In the genomic region with DNA sequence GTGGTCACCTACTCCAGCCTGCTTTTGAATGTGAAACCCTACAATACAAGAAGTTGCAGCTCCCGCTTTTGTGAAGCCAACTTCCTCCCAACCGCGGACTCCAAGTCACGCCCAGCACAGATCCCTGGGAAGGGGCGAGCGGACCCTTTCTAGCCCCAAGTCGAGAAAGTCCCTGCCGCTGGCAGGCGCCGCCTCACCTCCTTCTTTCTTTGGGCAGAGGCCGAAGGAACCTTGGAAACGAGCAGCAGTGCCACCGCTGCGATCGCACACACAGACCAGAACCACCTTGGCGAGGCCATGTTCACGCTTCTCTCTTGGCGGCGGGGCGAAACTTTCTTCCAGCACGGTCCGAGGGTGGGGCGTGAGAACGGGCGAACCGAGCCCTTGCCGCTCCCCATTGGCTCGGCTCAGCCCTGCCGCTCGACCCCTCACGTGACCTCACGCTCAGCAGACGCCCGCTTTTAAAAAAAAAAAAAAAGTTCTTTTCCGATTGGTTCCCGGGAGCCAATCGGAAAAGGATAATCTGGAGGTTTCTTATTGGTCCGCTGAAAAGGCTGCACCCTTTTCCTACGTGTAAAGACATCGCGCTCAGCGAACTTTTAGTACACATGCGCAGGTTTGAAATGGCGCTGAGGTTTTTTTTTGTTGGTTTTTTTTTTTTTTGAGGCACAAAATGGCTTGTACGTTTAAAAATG, we compare ENCODE assay signal across 8 mouse cellular contexts. TPM values are rescaled to one million over a fixed set of nuclear protein-coding genes. Genes with fewer than 3 reads are reported as not detected.
DNase-seq lines count a peak whose midpoint lies in the region; ATAC-seq and TF ChIP-seq lines count a peak whose summit lies in the region.

A gene (minus strand): TSS at position 442 of the 695 bp plus-strand sequence.

- H3K9me3 ChIP-seq in erythroblast, embryonic 14.5 days (ENCODE audit: control insufficient read depth, low read length), result peaks cover 3% of the 10 kb centered on the region
- no peaks in the 10 kb centered on the region for H3K9me3 ChIP-seq in heart, embryonic 11.5 days (replicated peaks; ENCODE audit: control insufficient read depth, low read length)
- H3K9me3 ChIP-seq in kidney, postnatal 0 days (replicated peaks; ENCODE audit: low read length), result no peaks in the 10 kb centered on the region
- no peaks in the 10 kb centered on the region for H3K9me3 ChIP-seq in liver, embryonic 11.5 days (ENCODE audit: control insufficient read depth, low read length)
- H3K9me3 ChIP-seq in stomach, embryonic 14.5 days (ENCODE audit: control insufficient read depth, low read depth, low read length), result no peaks in the 10 kb centered on the region

- peak; percentile 96 for DNase-seq in brain, embryonic 14.5 days (ENCODE audit: low read depth)
- DNase-seq in kidney, postnatal 0 days (ENCODE audit: low spot score), result peak; percentile 93
- peak; percentile 77 for DNase-seq in liver, embryonic 11.5 days (ENCODE audit: low spot score)
- DNase-seq in naive thymus-derived CD4-positive, alpha-beta T cell, adult 2 months (ENCODE audit: low read depth), result peak; percentile 86

- no peaks in the 10 kb centered on the region for H3K27me3 ChIP-seq in C2C12 (ENCODE audit: control insufficient read depth, insufficient read depth, insufficient read length)
- H3K27me3 ChIP-seq in erythroblast, embryonic 14.5 days (ENCODE audit: control insufficient read depth), result peaks cover 5% of the 10 kb centered on the region; the same call in 1 of the 2 replicates
- no peaks in the 10 kb centered on the region for H3K27me3 ChIP-seq in heart, embryonic 11.5 days (ENCODE audit: control insufficient read depth, insufficient read depth, low read length)
- no peaks in the 10 kb centered on the region for H3K27me3 ChIP-seq in kidney, postnatal 0 days (ENCODE audit: insufficient read depth, low read length)
- H3K27me3 ChIP-seq in liver, embryonic 11.5 days (replicated peaks; ENCODE audit: control insufficient read depth, insufficient read depth, low read length), result no peaks in the 10 kb centered on the region
- H3K27me3 ChIP-seq in stomach, embryonic 14.5 days (ENCODE audit: control insufficient read depth, insufficient read depth, low read length), result no peaks in the 10 kb centered on the region

- H3K79me2 ChIP-seq in C2C12 (ENCODE audit: control insufficient read depth, insufficient read depth), result peaks cover 62% of the 10 kb centered on the region

- peaks cover 37% of the 10 kb centered on the region for H3K4me1 ChIP-seq in erythroblast, embryonic 14.5 days (ENCODE audit: control insufficient read depth)
- peaks cover 2% of the 10 kb centered on the region; the same call in 1 of the 2 replicates for H3K4me1 ChIP-seq in heart, embryonic 11.5 days (ENCODE audit: control insufficient read depth, insufficient read depth, low read length)
- no peaks in the 10 kb centered on the region for H3K4me1 ChIP-seq in kidney, postnatal 0 days (replicated peaks; ENCODE audit: insufficient read depth, low read length)
- peaks cover 2% of the 10 kb centered on the region; the same call in 1 of the 2 replicates for H3K4me1 ChIP-seq in liver, embryonic 11.5 days (replicated peaks; ENCODE audit: control insufficient read depth, insufficient read depth, low read length)
- 0 out of 2 replicates have a peak, but pooled peaks cover 3% of the 10 kb centered on the region for H3K4me1 ChIP-seq in stomach, embryonic 14.5 days (ENCODE audit: control insufficient read depth, insufficient read depth, low read length)

- peaks cover 50% of the 10 kb centered on the region for H3K79me3 ChIP-seq in C2C12 (ENCODE audit: low read depth)

- peak within 1 kb of the TSS; percentile 77 for H3ac ChIP-seq in C2C12 (ENCODE audit: control insufficient read depth, insufficient read length, low read depth)

- peak; percentile 92 for ATAC-seq in heart, embryonic 11.5 days (replicated peaks; ENCODE audit: insufficient number of reproducible peaks, low FRiP score, low TSS enrichment)
- peak; percentile 96 for ATAC-seq in kidney, postnatal 0 days (replicated peaks; ENCODE audit: low FRiP score, low read depth)
- ATAC-seq in liver, embryonic 11.5 days (replicated peaks; ENCODE audit: low FRiP score), result peak; percentile 94
- peak; percentile 96 for ATAC-seq in stomach, embryonic 14.5 days (ENCODE audit: insufficient number of reproducible peaks, insufficient read depth, low FRiP score, low read depth)

- H3K4me2 ChIP-seq in heart, embryonic 11.5 days, result peak within 1 kb of the TSS; percentile 60
- peak within 1 kb of the TSS; percentile 55 for H3K4me2 ChIP-seq in kidney, postnatal 0 days (ENCODE audit: low read length)
- H3K4me2 ChIP-seq in liver, embryonic 11.5 days, result peak within 1 kb of the TSS; percentile 67
- peak within 1 kb of the TSS; percentile 35 for H3K4me2 ChIP-seq in stomach, embryonic 14.5 days (replicated peaks; ENCODE audit: low read depth, low read length)

- peak; percentile 23; the same call in 1 of the 2 replicates for TF ChIP-seq POLR2A in brain, embryonic 14.5 days (IDR thresholded peaks at IDR 0.05; ENCODE audit: borderline replicate concordance, extremely low read depth, insufficient read depth, insufficient read length, poor library complexity, severe bottlenecking)

- H3K9ac ChIP-seq in heart, embryonic 11.5 days (ENCODE audit: low read depth, low read length), result peak within 1 kb of the TSS; percentile 77
- peak within 1 kb of the TSS; percentile 63 for H3K9ac ChIP-seq in kidney, postnatal 0 days (ENCODE audit: low read depth, low read length)
- H3K9ac ChIP-seq in liver, embryonic 11.5 days (ENCODE audit: low read depth, low read length), result peak within 1 kb of the TSS; percentile 76
- H3K9ac ChIP-seq in stomach, embryonic 14.5 days (replicated peaks; ENCODE audit: low read depth, low read length), result peak within 1 kb of the TSS; percentile 45

- peak within 1 kb of the TSS; percentile 86 for H3K27ac ChIP-seq in heart, embryonic 11.5 days (ENCODE audit: low read depth, low read length)
- peak within 1 kb of the TSS; percentile 90 for H3K27ac ChIP-seq in kidney, postnatal 0 days
- H3K27ac ChIP-seq in liver, embryonic 11.5 days (ENCODE audit: low read depth, low read length), result peak within 1 kb of the TSS; percentile 84
- peak within 1 kb of the TSS; percentile 89 for H3K27ac ChIP-seq in stomach, embryonic 14.5 days (ENCODE audit: low read length)

- TF ChIP-seq CTCF in C2C12 (IDR thresholded peaks at IDR 0.05; ENCODE audit: control insufficient read depth, insufficient read depth, insufficient read length), result no peak
- TF ChIP-seq CTCF in brain, embryonic 14.5 days (IDR thresholded peaks at IDR 0.05; ENCODE audit: borderline replicate concordance, extremely low read depth, insufficient read depth, insufficient read length), result no peak
- no peak for TF ChIP-seq CTCF in kidney, postnatal 0 days (IDR thresholded peaks at IDR 0.05; ENCODE audit: low read depth)

- peak within 1 kb of the TSS; percentile 39 for H3K4me3 ChIP-seq in C2C12 (ENCODE audit: insufficient read depth, poor library complexity, severe bottlenecking)
- peak within 1 kb of the TSS; percentile 84 for H3K4me3 ChIP-seq in erythroblast, embryonic 14.5 days (replicated peaks)
- H3K4me3 ChIP-seq in heart, embryonic 11.5 days (ENCODE audit: low read depth, low read length), result peak within 1 kb of the TSS; percentile 55
- peak within 1 kb of the TSS; percentile 55 for H3K4me3 ChIP-seq in kidney, postnatal 0 days (replicated peaks; ENCODE audit: low read depth, low read length)
- H3K4me3 ChIP-seq in liver, embryonic 11.5 days (ENCODE audit: low read depth, low read length), result peak within 1 kb of the TSS; percentile 62
- peak within 1 kb of the TSS; percentile 50 for H3K4me3 ChIP-seq in stomach, embryonic 14.5 days (ENCODE audit: low read depth, low read length)

- WGBS in heart, embryonic 11.5 days (ENCODE audit: insufficient replicate concordance), result 14% methylated on average over 44 of the region's 45 CpGs
- WGBS in kidney, postnatal 0 days, result 19% methylated on average over 45 of the region's 45 CpGs
- 14% methylated on average over 45 of the region's 45 CpGs for WGBS in liver, embryonic 11.5 days
- 17% methylated on average over 45 of the region's 45 CpGs for WGBS in stomach, embryonic 14.5 days

- H3K36me3 ChIP-seq in C2C12 (ENCODE audit: control insufficient read depth, insufficient read depth), result no peaks in the 10 kb centered on the region
- peaks cover 4% of the 10 kb centered on the region for H3K36me3 ChIP-seq in erythroblast, embryonic 14.5 days (ENCODE audit: control insufficient read depth)
- no peaks in the 10 kb centered on the region for H3K36me3 ChIP-seq in heart, embryonic 11.5 days (ENCODE audit: control insufficient read depth, insufficient read depth, low read length)
- no peaks in the 10 kb centered on the region for H3K36me3 ChIP-seq in kidney, postnatal 0 days (ENCODE audit: insufficient read depth, low read length)
- H3K36me3 ChIP-seq in liver, embryonic 11.5 days (ENCODE audit: control insufficient read depth, insufficient read depth, low read length), result no peaks in the 10 kb centered on the region
- H3K36me3 ChIP-seq in stomach, embryonic 14.5 days (ENCODE audit: control insufficient read depth, insufficient read depth, low read length), result no peaks in the 10 kb centered on the region

TF ChIP-seq in C2C12, 6 proteins besides CTCF, POLR2A, EP300 and RAD21:
- TF ChIP-seq CEBPB (IDR thresholded peaks at IDR 0.05; ENCODE audit: low read depth), result no peak
- TF ChIP-seq MAX (IDR thresholded peaks at IDR 0.05), result no peak
- TF ChIP-seq MYOG (IDR thresholded peaks at IDR 0.05; ENCODE audit: control insufficient read depth, extremely low read depth, insufficient read length), result no peak
- peak; percentile 93 for TF ChIP-seq USF1 (IDR thresholded peaks at IDR 0.05; ENCODE audit: low read depth)
- no peak for TF ChIP-seq FOSL1 (IDR thresholded peaks at IDR 0.05; ENCODE audit: insufficient read depth, low read length, poor library complexity, severe bottlenecking)
- no peak for TF ChIP-seq MYOD1 (IDR thresholded peaks at IDR 0.05; ENCODE audit: control insufficient read depth, insufficient read length, low read depth)

RNA-seq across cellular contexts. Expression of the gene that starts here (rescaled TPM):
- 12.2 TPM for polyA plus RNA-seq in C2C12 (2012; fragmentation: generic; extraction: Trizol)
- polyA plus RNA-seq in brain, embryonic 14.5 days (2012; rRNA removed), result 8.2 and 11.4 TPM in 2 replicates
- 0.19 and 0.22 TPM in 2 replicates for polyA plus RNA-seq in erythroblast, embryonic 14.5 days (2012)
- polyA plus RNA-seq in heart, embryonic 11.5 days (2014; fragmentation: Nextera tagmentation; extraction: Ambion mirVana), result 54.8 and 55.7 TPM in 2 replicates
- 47.4 and 50.8 TPM in 2 replicates for polyA plus RNA-seq in kidney, postnatal 0 days (2015; fragmentation: Nextera tagmentation; extraction: Ambion mirVana)
- 56.8 and 61.2 TPM in 2 replicates for polyA plus RNA-seq in liver, embryonic 11.5 days (2014; fragmentation: Nextera tagmentation; extraction: Ambion mirVana)
- 68.6 and 73.6 TPM in 2 replicates for polyA plus RNA-seq in stomach, embryonic 14.5 days (2014; fragmentation: Nextera tagmentation; extraction: Ambion mirVana)

Comparison
In these comparisons a context has a peak if more than half of its experiments do, and no peak if none do; other contexts are left out.
1. Peak in every context shown above with its lines: DNase-seq, ATAC-seq, H3K4me3 ChIP-seq and H3K27ac ChIP-seq.